Mouse (Mus musculus) forebrain, embryonic 11.5 days (tissue): ENCODE data around the gene Tmbim4. TPM values are rescaled to one million over a fixed set of nuclear protein-coding genes. Genes with fewer than 3 reads are reported as not detected.
A peak's percentile ranks its signal among the peaks of the same experiment; 100 is the strongest.

ENCODE experiments used
- ATAC-seq: fragments of 200-750 bp; cut with Nextera tagmentation; replicated peaks from 2 replicates; pipeline ENCODE4 v1.8.0; 2017; ENCODE audit warnings: moderate TSS enrichment; ENCODE audit not compliant: low FRiP score
- DNase-seq: peaks from one replicate; pipeline ENCODE4 v3.0.0-alpha.2; 2017; ENCODE audit warnings: low spot score
- H3K27ac ChIP-seq: fragments of 300-500 bp; sonication (generic); 2 replicates; pipeline ENCODE4 v1.5.1; 2014; ENCODE audit warnings: low read depth, low read length
- H3K27me3 ChIP-seq: fragments of 300-500 bp; sonication (generic); 2 replicates; pipeline ENCODE4 v1.6.1; 2014; ENCODE audit warnings: mild to moderate bottlenecking, low read length, mixed read lengths; ENCODE audit not compliant: control insufficient read depth, insufficient read depth
- H3K36me3 ChIP-seq: fragments of 300-500 bp; sonication (generic); 2 replicates; pipeline ENCODE4 v1.6.1; 2014; ENCODE audit warnings: mild to moderate bottlenecking, low read length, moderate library complexity, mixed read lengths; ENCODE audit not compliant: control insufficient read depth, insufficient read depth
- H3K4me1 ChIP-seq: fragments of 300-500 bp; sonication (generic); replicated peaks from 2 replicates; pipeline ENCODE4 v1.6.1; 2014; ENCODE audit warnings: low read length, mixed read lengths; ENCODE audit not compliant: control insufficient read depth, insufficient read depth
- H3K4me2 ChIP-seq: fragments of 300-500 bp; sonication (generic); 2 replicates; pipeline ENCODE4 v1.6.1; 2014; ENCODE audit warnings: low read depth, mild to moderate bottlenecking, low read length, moderate library complexity, mixed read lengths; ENCODE audit not compliant: severe bottlenecking
- H3K4me3 ChIP-seq: fragments of 300-500 bp; sonication (generic); 2 replicates; pipeline ENCODE4 v1.5.1; 2014; ENCODE audit warnings: low read depth, low read length
- H3K9ac ChIP-seq: fragments of 300-500 bp; sonication (generic); 2 replicates; pipeline ENCODE4 v1.6.1; 2014; ENCODE audit warnings: low read length
- H3K9me3 ChIP-seq: fragments of 300-500 bp; sonication (generic); 2 replicates; pipeline ENCODE4 v1.6.1; 2016; ENCODE audit warnings: low read length, mixed read lengths; ENCODE audit not compliant: control insufficient read depth
- WGBS: fragments of 180-500 bp; shearing (Covaris S2); extraction: QIAGEN DNeasy Blood & Tissue Kit; methylation state at CpG from one replicate; pipeline ENCODE4 v1.1.7; 2014; 5-methylcytosine and 5-hydroxymethylcytosine counted together
- polyA plus RNA-seq: library from polyadenylated mRNA; unstranded; fragments of >200 nt; fragmentation: Nextera tagmentation; extraction: Ambion mirVana; gene quantifications from 2 replicates; pipeline ENCODE4 v1.2.1, GENCODE M21; 2014

Tmbim4 gene
- polyA plus RNA-seq, 1 experiment from 2014 or later: 74.0 TPM

- ATAC-seq: no peak
- H3K4me2 ChIP-seq: no peak overlapping the region
- 74% methylated on average over 11 of the region's 11 CpGs for WGBS
- H3K4me3 ChIP-seq: no peak overlapping the region
- no peaks in the 10 kb centered on the region for H3K9me3 ChIP-seq
- no peaks in the 10 kb centered on the region for H3K36me3 ChIP-seq
- H3K9ac ChIP-seq: no peak overlapping the region
- no peaks in the 10 kb centered on the region for H3K27me3 ChIP-seq
- no peak overlapping the region for H3K27ac ChIP-seq
- DNase-seq: no peak
- no peaks in the 10 kb centered on the region for H3K4me1 ChIP-seq
Observed at GRCm38 (mm10) chr10:120189276-120189675, 12.1 kb upstream of the Tmbim4 start.

- Histone ChIP-seq H3K27ac (no peak overlapping the region), H3K9ac (no peak overlapping the region)
Observed at GRCm38 (mm10) chr10:120189782-120190181, 11.6 kb upstream of the Tmbim4 start.

GRCm38 (mm10) chr10:120191165-120191564 lies 10.2 kb upstream of the Tmbim4 start:
- Histone ChIP-seq H3K36me3 (no peaks in the 10 kb centered on the region), H3K4me3 (no peak overlapping the region), H3K9ac (no peak overlapping the region), H3K4me2 (no peak overlapping the region), H3K27me3 (no peaks in the 10 kb centered on the region), H3K27ac (no peak overlapping the region), H3K9me3 (no peaks in the 10 kb centered on the region), H3K4me1 (no peaks in the 10 kb centered on the region)
- 93% methylated on average over 6 of the region's 6 CpGs for WGBS
- DNase-seq: no peak
- ATAC-seq: no peak

More at GRCm38 (mm10) chr10:120189782-120190181, 11.6 kb upstream of the Tmbim4 start:
- Histone ChIP-seq H3K27me3 (no peaks in the 10 kb centered on the region), H3K9me3 (no peaks in the 10 kb centered on the region), H3K4me1 (no peaks in the 10 kb centered on the region), H3K4me2 (no peak overlapping the region), H3K4me3 (no peak overlapping the region), H3K36me3 (no peaks in the 10 kb centered on the region)
- ATAC-seq: no peak
- 37% methylated on average over 6 of the region's 6 CpGs for WGBS
- DNase-seq: no peak

- ATAC-seq: no peak
- no peaks in the 10 kb centered on the region for H3K36me3 ChIP-seq
- H3K4me1 ChIP-seq: no peaks in the 10 kb centered on the region
- no peak overlapping the region for H3K4me3 ChIP-seq
- H3K9ac ChIP-seq: no peak overlapping the region
- H3K9me3 ChIP-seq: no peaks in the 10 kb centered on the region
- no peak for DNase-seq
- no peak overlapping the region for H3K27ac ChIP-seq
- 88% methylated on average over 4 of the region's 4 CpGs for WGBS
- no peaks in the 10 kb centered on the region for H3K27me3 ChIP-seq
- H3K4me2 ChIP-seq: no peak overlapping the region
Observed at GRCm38 (mm10) chr10:120192278-120192677, 9.1 kb upstream of the Tmbim4 start.

- Histone ChIP-seq H3K4me2 (no peak overlapping the region), H3K9ac (no peak overlapping the region), H3K9me3 (no peaks in the 10 kb centered on the region), H3K36me3 (no peaks in the 10 kb centered on the region), H3K4me3 (no peak overlapping the region), H3K4me1 (no peaks in the 10 kb centered on the region), H3K27ac (no peak overlapping the region), H3K27me3 (no peaks in the 10 kb centered on the region)
- ATAC-seq (no peak), DNase-seq (no peak)
- WGBS: 92% methylated on average over 8 of the region's 8 CpGs
Observed at GRCm38 (mm10) chr10:120193255-120193654, 8.1 kb upstream of the Tmbim4 start.

- 81% methylated on average over 14 of the region's 14 CpGs for WGBS
- no peak for ATAC-seq
Observed at GRCm38 (mm10) chr10:120197061-120197835, 4.1 kb upstream of the Tmbim4 start.

GRCm38 (mm10) chr10:120201961-120202402 lies 592 bp downstream of the Tmbim4 start, which contains the start of gene Irak3:
Irak3 (minus strand) TSS chr10:120202130.
- Histone ChIP-seq H3K4me2 (peak within 1 kb of the TSS; percentile 76), H3K36me3 (no peaks in the 10 kb centered on the region), H3K27me3 (peaks cover 12% of the 10 kb centered on the region), H3K9ac (peak within 1 kb of the TSS; percentile 53), H3K4me1 (peaks cover 5% of the 10 kb centered on the region; the same call in 1 of the 2 replicates), H3K27ac (no peak within 1 kb of the TSS), H3K4me3 (peak within 1 kb of the TSS; percentile 46), H3K9me3 (no peaks in the 10 kb centered on the region)
- no peak for ATAC-seq
- 1% methylated on average over 13 of the region's 13 CpGs for WGBS
- DNase-seq: peak; percentile 89

More at GRCm38 (mm10) chr10:120197061-120197835, 4.1 kb upstream of the Tmbim4 start:
- H3K9me3 ChIP-seq: no peaks in the 10 kb centered on the region
- no peak overlapping the region for H3K4me3 ChIP-seq
- H3K27me3 ChIP-seq: peaks cover 12% of the 10 kb centered on the region
- H3K4me2 ChIP-seq: no peak overlapping the region
- H3K4me1 ChIP-seq: peaks cover 5% of the 10 kb centered on the region; the same call in 1 of the 2 replicates
- DNase-seq: no peak
- no peaks in the 10 kb centered on the region for H3K36me3 ChIP-seq
- no peak overlapping the region for H3K27ac ChIP-seq
- H3K9ac ChIP-seq: no peak overlapping the region

- no peaks in the 10 kb centered on the region for H3K36me3 ChIP-seq
- no peak overlapping the region for H3K27ac ChIP-seq
- H3K4me3 ChIP-seq: no peak overlapping the region
- peaks cover 12% of the 10 kb centered on the region for H3K27me3 ChIP-seq
- peaks cover 5% of the 10 kb centered on the region; the same call in 1 of the 2 replicates for H3K4me1 ChIP-seq
- ATAC-seq (no peak), DNase-seq (no peak)
- 73% methylated on average over 16 of the region's 16 CpGs for WGBS
- H3K4me2 ChIP-seq: no peak overlapping the region; the same call in 1 of the 2 replicates
- H3K9ac ChIP-seq: no peak overlapping the region
- no peaks in the 10 kb centered on the region for H3K9me3 ChIP-seq
Observed at GRCm38 (mm10) chr10:120202467-120203250, 1.3 kb downstream of the Tmbim4 start.
